Mouse (Mus musculus): Measurements from ENCODE around the gene Calr3. TPM values are rescaled to one million over a fixed set of nuclear protein-coding genes. Genes with fewer than 3 reads are reported as not detected.
A peak's percentile ranks its signal among the peaks of the same experiment; 100 is the strongest.

Gene Calr3
- total RNA-seq, 2 experiments from 2014 or later, result 0.97 to 1.5 TPM

DNA sequence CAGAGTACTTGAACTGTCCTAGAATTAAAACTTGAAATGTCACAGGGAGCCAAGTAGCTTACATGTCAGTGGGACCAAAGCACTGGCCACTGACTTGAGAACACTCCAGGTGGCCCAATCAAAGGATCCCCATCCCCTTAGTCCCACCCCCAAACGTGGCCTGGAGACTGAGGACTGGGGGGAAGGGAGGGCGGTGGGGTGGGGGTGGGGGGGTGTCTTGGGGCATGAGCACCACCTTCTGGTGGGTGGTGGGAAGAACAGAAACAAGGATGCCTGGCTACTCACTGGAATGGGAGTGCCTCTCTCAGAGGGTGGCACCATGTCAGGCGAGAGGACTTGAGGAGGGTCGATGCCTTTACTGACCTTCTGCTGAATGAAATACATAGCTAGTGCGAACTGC is 61.3 kb downstream of the Calr3 start:
- TF ChIP-seq CTCF (IDR thresholded peaks at IDR 0.05), result peak; percentile 47
- Histone ChIP-seq H3K4me3 (no peak overlapping the region), H3K27ac (no peak overlapping the region)
- intact Hi-C loops (cut with DNase I), result no loop called here
- DNase-seq (ENCODE audit: extremely low spot score in 1 of 2, low spot score in 2 of 2), result no peak

DNA sequence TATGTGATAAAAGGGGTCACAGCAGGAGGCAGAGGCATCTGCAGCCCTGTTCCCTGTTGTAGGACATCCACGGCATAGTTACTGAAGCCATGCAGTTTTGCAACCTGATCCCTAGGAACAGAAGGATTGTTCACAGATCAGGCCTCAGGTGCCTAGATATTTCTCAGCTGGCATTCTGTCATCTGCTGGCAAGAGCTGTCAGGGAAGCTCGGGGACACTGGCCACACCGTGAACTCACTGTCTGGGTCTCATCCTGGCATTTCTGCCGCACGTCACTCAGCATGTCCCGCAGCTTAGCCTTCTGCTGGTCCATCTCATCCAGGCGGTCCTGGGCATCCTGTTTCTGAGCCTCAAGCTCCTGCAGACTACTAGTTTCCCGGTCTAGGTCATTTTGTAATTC is 63.0 kb downstream of the Calr3 start:
- H3K4me3 ChIP-seq, result no peak overlapping the region
- H3K27ac ChIP-seq, result no peak overlapping the region
- no peak for DNase-seq (ENCODE audit: extremely low spot score in 1 of 2, low spot score in 2 of 2)
- TF ChIP-seq CTCF (IDR thresholded peaks at IDR 0.05), result no peak
- intact Hi-C loops (cut with DNase I), result no loop called here

GRCm38 (mm10) chr8:72376900-72377299 is 66.8 kb downstream of the Calr3 start:
- intact Hi-C loops (cut with DNase I), result no loop called here
- DNase-seq (ENCODE audit: extremely low spot score in 1 of 2, low spot score in 2 of 2), result no peak
- Histone ChIP-seq H3K27ac (no peak overlapping the region), H3K4me3 (no peak overlapping the region)
- no peak for TF ChIP-seq CTCF (IDR thresholded peaks at IDR 0.05)

DNA sequence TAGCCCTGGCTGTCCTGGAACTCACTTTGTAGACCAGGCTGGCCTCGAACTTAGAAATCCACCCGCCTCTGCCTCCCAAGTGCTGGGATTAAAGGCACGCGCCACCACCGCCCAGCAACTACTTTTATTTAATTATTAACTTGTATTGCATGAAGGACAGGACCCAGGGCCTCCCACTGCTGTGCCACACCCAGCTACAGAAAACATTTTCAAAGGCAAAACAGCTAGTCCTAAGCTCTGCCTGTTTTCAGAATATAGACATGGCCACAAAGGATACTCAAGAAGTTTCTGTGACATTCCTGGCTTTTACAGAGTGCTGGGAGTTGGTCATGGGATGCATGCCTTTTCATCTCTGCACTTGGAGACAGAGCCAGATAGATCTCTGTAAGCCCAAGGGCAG is 67.4 kb downstream of the Calr3 start:
- DNase-seq (ENCODE audit: extremely low spot score in 1 of 2, low spot score in 2 of 2), result no peak
- no peak overlapping the region for H3K4me3 ChIP-seq
- intact Hi-C loops (cut with DNase I), result no loop called here
- TF ChIP-seq CTCF (IDR thresholded peaks at IDR 0.05), result no peak
- H3K27ac ChIP-seq, result no peak overlapping the region

DNA sequence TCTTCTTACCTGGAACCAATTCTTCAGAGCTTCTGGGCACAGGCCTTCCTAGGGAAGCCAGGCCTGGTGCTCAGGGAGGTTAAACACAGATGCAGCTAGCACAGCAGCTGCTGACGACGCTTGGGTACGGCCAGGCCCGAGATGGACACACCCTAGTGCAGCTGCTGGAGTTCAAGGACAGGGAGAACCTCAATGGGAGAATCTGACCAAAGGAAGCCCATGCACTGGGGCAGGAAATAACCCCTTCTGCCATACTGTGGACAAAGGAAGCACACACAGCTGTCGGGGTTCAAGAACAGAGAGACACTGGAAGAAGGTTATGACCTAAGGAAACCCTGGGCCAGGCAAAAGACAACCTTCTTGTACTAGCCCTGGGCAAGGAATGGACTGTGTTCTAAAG is 68.5 kb downstream of the Calr3 start:
- DNase-seq (ENCODE audit: extremely low spot score in 1 of 2, low spot score in 2 of 2), result no peak
- Histone ChIP-seq H3K27ac (no peak overlapping the region), H3K4me3 (no peak overlapping the region)
- intact Hi-C loops (cut with DNase I), result no loop called here
- no peak for TF ChIP-seq CTCF (IDR thresholded peaks at IDR 0.05)

Small RNA genes lying within 50 kb of the gene (microRNA-seq; reads per million reads assigned to microRNA genes)
- 1.4 to 3.2 reads per million in 2 experiments for gene Mir7068

Other genes with a start within 250 kb of the Calr3 start
- under 1 TPM in 1 of 2 experiments, not detected in 1; 0.33 TPM for gene Cib3, start 231.0 kb downstream of the Calr3 start, total RNA-seq (2021)
- not detected for gene Gm11034, start 230.2 kb downstream of the Calr3 start, total RNA-seq (2021)
- 10 to 100 TPM; 59.0 to 60.9 TPM for gene Fam32a, start 224.1 kb downstream of the Calr3 start, total RNA-seq (2021)
- 10 to 100 TPM; 83.1 to 84.7 TPM for gene Ap1m1, start 203.9 kb downstream of the Calr3 start, total RNA-seq (2021)
- gene Gm10282, start 138.6 kb downstream of the Calr3 start, total RNA-seq (2021), result 1 to 10 TPM; 3.9 to 6.2 TPM
- 10 to 100 TPM; 17.1 to 32.3 TPM for gene Klf2, start 124.8 kb downstream of the Calr3 start, total RNA-seq (2021)
- 10 to 100 TPM; 66.4 to 73.0 TPM for gene Eps15l1, start 22.4 kb downstream of the Calr3 start, total RNA-seq (2021)
- 10 to 100 TPM; 14.8 to 15.6 TPM for gene 1700030K09Rik, start within 50 bp of the Calr3 start, total RNA-seq (2021)
- 10 to 100 TPM; 72.7 to 74.0 TPM for gene Cherp, start 31.4 kb upstream of the Calr3 start, total RNA-seq (2021)
- 10 to 100 TPM; 55.5 to 56.7 TPM for gene Slc35e1, start 48.7 kb upstream of the Calr3 start, total RNA-seq (2021)
- gene Med26, start 104.4 kb upstream of the Calr3 start, total RNA-seq (2021), result 10 to 100 TPM; 11.1 to 11.3 TPM
- gene Smim7, start 127.2 kb upstream of the Calr3 start, total RNA-seq (2021), result 100 to 1,000 TPM; 113 to 114 TPM
- 100 to 1,000 TPM; 103 to 108 TPM for gene Tmem38a, start 128.2 kb upstream of the Calr3 start, total RNA-seq (2021)
- gene Nwd1, start 202.8 kb upstream of the Calr3 start, total RNA-seq (2021), result 10 to 100 TPM; 46.1 to 46.9 TPM

All from left cerebral cortex, adult 2 months (tissue).